Mouse (Mus musculus): ENCODE measurements around the gene Alppl2. TPM values are rescaled to one million over a fixed set of nuclear protein-coding genes. Genes with fewer than 3 reads are reported as not detected.

The Alppl2 gene
- polyA plus RNA-seq, 1 experiment from 2014 or later = not detected

GRCm38 (mm10) chr1:87050072-87050471, 39.7 kb downstream of the Alppl2 start:
- Histone ChIP-seq H3K4me3 (no peak overlapping the region), H3K27me3 (replicated peaks) (no peaks in the 10 kb centered on the region), H3K4me2 (no peak overlapping the region), H3K36me3 (peaks cover 17% of the 10 kb centered on the region), H3K9ac (no peak overlapping the region), H3K27ac (replicated peaks) (no peak overlapping the region), H3K9me3 (no peaks in the 10 kb centered on the region), H3K4me1 (peaks cover 3% of the 10 kb centered on the region; the same call in 1 of the 2 replicates)
- 61% methylated on average over 3 of the region's 3 CpGs for WGBS
- no peak for ATAC-seq (ENCODE audit: extremely low read depth, insufficient number of reproducible peaks, low FRiP score, low TSS enrichment)

- H3K4me2 ChIP-seq = no peak overlapping the region
- 0% methylated on average over 1 of the region's 1 CpGs for WGBS
- no peaks in the 10 kb centered on the region for H3K27me3 ChIP-seq (replicated peaks)
- ATAC-seq (ENCODE audit: extremely low read depth, insufficient number of reproducible peaks, low FRiP score, low TSS enrichment) = no peak
- H3K4me1 ChIP-seq = peaks cover 11% of the 10 kb centered on the region
- no peak overlapping the region for H3K27ac ChIP-seq (replicated peaks)
- no peak overlapping the region for H3K9ac ChIP-seq
- H3K9me3 ChIP-seq = no peaks in the 10 kb centered on the region
- peaks cover 9% of the 10 kb centered on the region; the same call in 1 of the 2 replicates for H3K36me3 ChIP-seq
- H3K4me3 ChIP-seq = no peak overlapping the region
These were observed 47.8 kb downstream of the Alppl2 start for GRCm38 (mm10) chr1:87041814-87042438.

GRCm38 (mm10) chr1:87041119-87041518, 48.6 kb downstream of the Alppl2 start:
- 17% methylated on average over 3 of the region's 3 CpGs for WGBS
- Histone ChIP-seq H3K9me3 (no peaks in the 10 kb centered on the region), H3K36me3 (peaks cover 5% of the 10 kb centered on the region; the same call in 1 of the 2 replicates), H3K4me3 (no peak overlapping the region), H3K27me3 (replicated peaks) (no peaks in the 10 kb centered on the region), H3K27ac (replicated peaks) (no peak overlapping the region), H3K4me2 (no peak overlapping the region), H3K4me1 (peaks cover 19% of the 10 kb centered on the region), H3K9ac (no peak overlapping the region)
- ATAC-seq (ENCODE audit: extremely low read depth, insufficient number of reproducible peaks, low FRiP score, low TSS enrichment) = no peak

GRCm38 (mm10) chr1:87038477-87039070, 51.2 kb downstream of the Alppl2 start:
- no peaks in the 10 kb centered on the region for H3K9me3 ChIP-seq

More at GRCm38 (mm10) chr1:87038477-87039070, 51.2 kb downstream of the Alppl2 start:
- Histone ChIP-seq H3K4me1 (peaks cover 32% of the 10 kb centered on the region), H3K36me3 (no peaks in the 10 kb centered on the region), H3K27me3 (replicated peaks) (no peaks in the 10 kb centered on the region), H3K4me3 (no peak overlapping the region), H3K4me2 (no peak overlapping the region), H3K27ac (replicated peaks) (no peak overlapping the region), H3K9ac (no peak overlapping the region)
- 92% methylated on average over 2 of the region's 2 CpGs for WGBS
- no peak for ATAC-seq (ENCODE audit: extremely low read depth, insufficient number of reproducible peaks, low FRiP score, low TSS enrichment)

Other genes with a start within 250 kb of the Alppl2 start
- gene Alpi, start 11.7 kb upstream of the Alppl2 start, polyA plus RNA-seq (2015; fragmentation: Nextera tagmentation; extraction: Ambion mirVana) = not detected in 2 replicates
- gene Akp3, start 35.0 kb upstream of the Alppl2 start, polyA plus RNA-seq (2015; fragmentation: Nextera tagmentation; extraction: Ambion mirVana) = not detected in 2 replicates
- gene Ecel1, start 66.6 kb upstream of the Alppl2 start, polyA plus RNA-seq (2015; fragmentation: Nextera tagmentation; extraction: Ambion mirVana) = 0.79 and 1.0 TPM in 2 replicates
- gene Prss56, start 93.4 kb upstream of the Alppl2 start, polyA plus RNA-seq (2015; fragmentation: Nextera tagmentation; extraction: Ambion mirVana) = 0.11 TPM in 1 of 2 replicates, not detected in the other
- not detected in 2 replicates for gene Chrnd, start 100.7 kb upstream of the Alppl2 start, polyA plus RNA-seq (2015; fragmentation: Nextera tagmentation; extraction: Ambion mirVana)
- gene Chrng, start 114.7 kb upstream of the Alppl2 start, polyA plus RNA-seq (2015; fragmentation: Nextera tagmentation; extraction: Ambion mirVana) = 0.67 and 1.2 TPM in 2 replicates
- gene Eif4e2, start 124.0 kb upstream of the Alppl2 start, polyA plus RNA-seq (2015; fragmentation: Nextera tagmentation; extraction: Ambion mirVana) = 120 and 123 TPM in 2 replicates
- 0.14 and 0.29 TPM in 2 replicates for gene Efhd1, start 174.4 kb upstream of the Alppl2 start, polyA plus RNA-seq (2015; fragmentation: Nextera tagmentation; extraction: Ambion mirVana)
- 27.7 and 30.1 TPM in 2 replicates for gene Gigyf2, start 237.1 kb upstream of the Alppl2 start, polyA plus RNA-seq (2015; fragmentation: Nextera tagmentation; extraction: Ambion mirVana)